Mouse (Mus musculus) liver, embryonic 14.5 days (tissue): ENCODE data around the gene Grtp1.

Experiments used
- CTCF ChIP-seq: IDR thresholded peaks from 2 replicates; pipeline ENCODE4 v1.5.1; 2016; ENCODE audit warnings: antibody characterized with exemption, low read depth, control low read depth
- EP300 ChIP-seq: IDR thresholded peaks from 2 replicates; pipeline ENCODE4 v1.6.1; 2016; ENCODE audit warnings: antibody characterized with exemption, low read depth

DNA sequence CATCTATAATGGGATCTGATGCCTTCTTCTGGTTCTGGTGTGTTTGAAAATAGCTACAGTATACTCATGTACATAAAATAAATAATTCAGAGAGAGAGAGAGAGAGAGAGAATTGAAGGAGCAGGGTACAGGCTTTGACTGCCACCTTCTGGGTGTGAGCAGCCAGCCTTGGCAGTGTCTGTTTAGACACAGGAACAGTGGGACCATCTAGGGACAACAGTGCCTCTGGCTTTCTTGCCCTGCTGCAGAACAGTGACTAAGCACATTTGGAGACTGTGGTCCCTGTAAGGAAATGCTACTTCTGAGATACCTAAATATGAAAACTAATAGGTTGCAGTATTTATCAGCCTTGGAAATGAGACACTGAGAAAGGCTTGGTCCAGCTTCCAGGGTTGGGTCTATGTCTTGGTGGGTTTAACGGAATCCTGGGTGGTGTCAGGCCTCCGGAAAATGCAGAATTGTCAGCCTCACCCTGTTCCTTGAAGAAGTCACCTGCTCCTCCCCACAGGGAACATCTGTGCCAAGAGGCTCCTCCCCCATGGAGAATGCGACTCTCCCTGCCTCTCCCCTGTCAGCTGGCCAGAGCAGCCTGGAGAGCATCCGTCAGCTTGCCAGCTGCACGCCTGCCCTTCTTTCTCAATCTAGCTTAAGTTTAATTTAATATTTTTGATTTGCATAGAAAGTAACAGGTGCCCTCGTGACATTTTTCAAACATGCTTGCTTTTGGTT lies 8.4 kb upstream of the Grtp1 start:
- TF ChIP-seq CTCF (peak; percentile 67), EP300 (no peak)
